Mouse (Mus musculus) liver, embryonic 16.5 days (tissue): Measurements from ENCODE around the gene Nos3. TPM values are rescaled to one million over a fixed set of nuclear protein-coding genes. Genes with fewer than 3 reads are reported as not detected.
A peak's percentile ranks its signal among the peaks of the same experiment; 100 is the strongest.

Source experiments
- ATAC-seq: fragments of 200-750 bp; cut with Nextera tagmentation; 2 replicates; pipeline ENCODE4 v1.8.0; 2017; ENCODE audit warnings: low read depth, mild to moderate bottlenecking, moderate number of reproducible peaks, moderate library complexity
- H3K27ac ChIP-seq: fragments of 300-500 bp; sonication (generic); 2 replicates; pipeline ENCODE4 v1.5.1; 2014; ENCODE audit warnings: mild to moderate bottlenecking, low read length
- H3K27me3 ChIP-seq: fragments of 300-500 bp; sonication (generic); 2 replicates; pipeline ENCODE4 v1.6.1; 2014; ENCODE audit warnings: low read depth, low read length, mixed read lengths; ENCODE audit not compliant: control insufficient read depth, insufficient read depth
- H3K36me3 ChIP-seq: fragments of 300-500 bp; sonication (generic); 2 replicates; pipeline ENCODE4 v1.6.1; 2014; ENCODE audit warnings: mild to moderate bottlenecking; ENCODE audit not compliant: control insufficient read depth, insufficient read depth
- H3K4me1 ChIP-seq: fragments of 300-500 bp; sonication (generic); 2 replicates; pipeline ENCODE4 v1.6.1; 2014; ENCODE audit warnings: low read depth, low read length, mixed read lengths; ENCODE audit not compliant: control insufficient read depth
- H3K4me2 ChIP-seq: fragments of 300-500 bp; sonication (generic); 2 replicates; pipeline ENCODE4 v1.6.1; 2014; ENCODE audit warnings: low read depth, low read length, mixed read lengths
- H3K4me3 ChIP-seq: fragments of 300-500 bp; sonication (generic); 2 replicates; pipeline ENCODE4 v1.5.1; 2014; ENCODE audit warnings: low read depth, mild to moderate bottlenecking, low read length
- H3K9ac ChIP-seq: fragments of 300-500 bp; sonication (generic); 2 replicates; pipeline ENCODE4 v1.6.1; 2014; ENCODE audit warnings: low read depth, low read length
- H3K9me3 ChIP-seq: fragments of 300-500 bp; sonication (generic); replicated peaks from 2 replicates; pipeline ENCODE4 v1.6.1; 2016; ENCODE audit warnings: low read length; ENCODE audit not compliant: control insufficient read depth
- WGBS: fragments of 180-500 bp; shearing (Covaris S2); extraction: QIAGEN DNeasy Blood & Tissue Kit; methylation state at CpG from one replicate; pipeline ENCODE4 v1.1.7; 2014; ENCODE audit not compliant: insufficient replicate concordance; 5-methylcytosine and 5-hydroxymethylcytosine counted together
- polyA plus RNA-seq: library from polyadenylated mRNA; unstranded; fragments of >200 nt; fragmentation: Nextera tagmentation; extraction: Ambion mirVana; gene quantifications from 2 replicates; pipeline ENCODE4 v1.2.1, GENCODE M21; 2015

Gene Nos3
- 2.0 and 2.2 TPM in 2 replicates for polyA plus RNA-seq

- Histone ChIP-seq H3K27me3 (no peaks in the 10 kb centered on the region), H3K27ac (no peak within 1 kb of the TSS; the same call in 1 of the 2 replicates), H3K4me3 (peak within 1 kb of the TSS; percentile 9; the same call in 1 of the 2 replicates), H3K4me2 (no peak within 1 kb of the TSS), H3K9ac (no peak within 1 kb of the TSS), H3K36me3 (no peaks in the 10 kb centered on the region), H3K4me1 (no peaks in the 10 kb centered on the region), H3K9me3 (no peaks in the 10 kb centered on the region)
- 38% methylated on average over 12 of the region's 12 CpGs for WGBS
- peak; percentile 47 for ATAC-seq
Measured at GRCm38 (mm10) chr5:24364508-24364907, at the start of gene Nos3. Gene Nos3, plus strand, starts transcription at chr5:24364810.

GRCm38 (mm10) chr5:24319776-24320466 is 44.7 kb upstream of the Nos3 start:
- Histone ChIP-seq H3K36me3 (no peaks in the 10 kb centered on the region), H3K27me3 (no peaks in the 10 kb centered on the region; the same call in 1 of the 2 replicates), H3K4me2 (peak overlapping the region; percentile 10), H3K9ac (no peak overlapping the region), H3K9me3 (no peaks in the 10 kb centered on the region), H3K4me1 (no peaks in the 10 kb centered on the region), H3K4me3 (no peak overlapping the region), H3K27ac (no peak overlapping the region)
- ATAC-seq: no peak
- WGBS: 14% methylated on average over 13 of the region's 13 CpGs

GRCm38 (mm10) chr5:24320467-24320813 is 44.2 kb upstream of the Nos3 start:
- 33% methylated on average over 6 of the region's 6 CpGs for WGBS
- Histone ChIP-seq H3K4me3 (no peak overlapping the region), H3K4me1 (no peaks in the 10 kb centered on the region), H3K36me3 (no peaks in the 10 kb centered on the region), H3K9me3 (no peaks in the 10 kb centered on the region), H3K4me2 (peak overlapping the region; percentile 10), H3K27ac (no peak overlapping the region), H3K27me3 (no peaks in the 10 kb centered on the region; the same call in 1 of the 2 replicates), H3K9ac (no peak overlapping the region)
- no peak for ATAC-seq

- Histone ChIP-seq H3K9me3 (no peaks in the 10 kb centered on the region), H3K27me3 (no peaks in the 10 kb centered on the region; the same call in 1 of the 2 replicates), H3K9ac (no peak overlapping the region), H3K36me3 (no peaks in the 10 kb centered on the region), H3K4me1 (no peaks in the 10 kb centered on the region), H3K4me3 (no peak overlapping the region), H3K4me2 (no peak overlapping the region), H3K27ac (no peak overlapping the region)
- WGBS: 63% methylated on average over 5 of the region's 5 CpGs
- ATAC-seq: no peak
Measured at GRCm38 (mm10) chr5:24320894-24321293, 43.7 kb upstream of the Nos3 start.

GRCm38 (mm10) chr5:24321711-24322682 is 42.6 kb upstream of the Nos3 start:
- H3K4me1 ChIP-seq: no peaks in the 10 kb centered on the region
- no peaks in the 10 kb centered on the region for H3K9me3 ChIP-seq
- no peak overlapping the region for H3K4me2 ChIP-seq
- no peak overlapping the region for H3K27ac ChIP-seq
- WGBS: 44% methylated on average over 22 of the region's 22 CpGs
- no peaks in the 10 kb centered on the region; the same call in 1 of the 2 replicates for H3K27me3 ChIP-seq
- no peaks in the 10 kb centered on the region for H3K36me3 ChIP-seq
- no peak for ATAC-seq
- no peak overlapping the region for H3K4me3 ChIP-seq
- H3K9ac ChIP-seq: no peak overlapping the region

GRCm38 (mm10) chr5:24325251-24325650 is 39.4 kb upstream of the Nos3 start:
- no peak overlapping the region for H3K9ac ChIP-seq
- WGBS: 41% methylated on average over 14 of the region's 14 CpGs
- no peaks in the 10 kb centered on the region; the same call in 1 of the 2 replicates for H3K4me1 ChIP-seq
- no peak overlapping the region for H3K27ac ChIP-seq
- no peaks in the 10 kb centered on the region for H3K36me3 ChIP-seq
- H3K4me2 ChIP-seq: no peak overlapping the region
- H3K4me3 ChIP-seq: no peak overlapping the region
- no peaks in the 10 kb centered on the region for H3K9me3 ChIP-seq
- peaks cover 3% of the 10 kb centered on the region; the same call in 1 of the 2 replicates for H3K27me3 ChIP-seq
- ATAC-seq: no peak

- Histone ChIP-seq H3K9me3 (no peaks in the 10 kb centered on the region), H3K36me3 (no peaks in the 10 kb centered on the region), H3K4me1 (no peaks in the 10 kb centered on the region; the same call in 1 of the 2 replicates), H3K27ac (no peak overlapping the region), H3K4me3 (no peak overlapping the region), H3K9ac (no peak overlapping the region), H3K27me3 (peaks cover 3% of the 10 kb centered on the region; the same call in 1 of the 2 replicates), H3K4me2 (no peak overlapping the region)
- WGBS: 69% methylated on average over 15 of the region's 15 CpGs
- ATAC-seq: no peak
Measured at GRCm38 (mm10) chr5:24326166-24326841, 38.3 kb upstream of the Nos3 start.

- peaks cover 3% of the 10 kb centered on the region; the same call in 1 of the 2 replicates for H3K27me3 ChIP-seq
- H3K4me2 ChIP-seq: no peak overlapping the region
- WGBS: 41% methylated on average over 4 of the region's 4 CpGs
- no peaks in the 10 kb centered on the region for H3K9me3 ChIP-seq
- H3K4me1 ChIP-seq: no peaks in the 10 kb centered on the region; the same call in 1 of the 2 replicates
- no peak for ATAC-seq
- H3K4me3 ChIP-seq: no peak overlapping the region
- H3K27ac ChIP-seq: no peak overlapping the region
- no peaks in the 10 kb centered on the region for H3K36me3 ChIP-seq
- H3K9ac ChIP-seq: no peak overlapping the region
Measured at GRCm38 (mm10) chr5:24326842-24327417, 37.7 kb upstream of the Nos3 start.
